Mouse (Mus musculus) E14TG2a.4 (cell line): ENCODE results near the gene Eif4a1.

ENCODE experiments used
- CTCF ChIP-seq: conservative IDR thresholded peaks from 2 replicates; pipeline ENCODE4 v1.5.1; 2014; ENCODE audit warnings: low read length
- NANOG ChIP-seq: IDR thresholded peaks from 2 replicates; pipeline ENCODE4 v1.6.1; 2014; ENCODE audit warnings: borderline replicate concordance, low read length, mixed read lengths
- POU5F1 ChIP-seq: IDR thresholded peaks from 2 replicates; pipeline ENCODE4 v1.6.1; 2014; ENCODE audit warnings: low read length, borderline replicate concordance

- TF ChIP-seq CTCF, result no peak
- TF ChIP-seq NANOG, result no peak
- TF ChIP-seq POU5F1, result no peak
These were observed 25.2 kb upstream of the Eif4a1 start for GRCm38 (mm10) chr11:69697396-69697795.
